In genomic region chr16:4033971-4034370, GRCm38 (mm10) we compare ENCODE assay signal across 25 mouse cellular contexts. TPM values are rescaled to one million over a fixed set of nuclear protein-coding genes. Genes with fewer than 3 reads are reported as not detected.
DNase-seq lines count a peak whose midpoint lies in the region; ATAC-seq lines count a peak whose summit lies in the region.
"Had no signal": no experiment of that assay in that cellular context is flagged by ENCODE, and none has a peak within 500 bp of the region (broad histone marks: within the 10 kb centered on the region; RNA-seq: fewer than 3 reads in every experiment).

No protein-coding gene starts in this region.

- no peak for DNase-seq in kidney, adult 11 months
- DNase-seq in c-Kit-positive CD71-positive TER-119-negative erythroid progenitor cells, embryonic 14.5 days (ENCODE audit: low read depth): peak; percentile 46
- DNase-seq in liver, embryonic 11.5 days (ENCODE audit: low spot score): no peak
- DNase-seq in retina, postnatal 1 day: no peak
- DNase-seq in forebrain, embryonic 10.5 days (ENCODE audit: extremely low spot score, low spot score): no peak
- DNase-seq: adrenal gland, postnatal 10 days; cerebellum, adult 8-10 months; gastrocnemius, postnatal 25 days; heart, adult 18-20 months; heart, postnatal 14 days; kidney, adult 9 months; layer of hippocampus, postnatal 36 days; lung, adult 2 months; lung, postnatal 14 days; thymus, adult 2 months had no signal

- no peak overlapping the region for H3K4me3 ChIP-seq in kidney, embryonic 16.5 days (ENCODE audit: low read length)
- H3K4me3 ChIP-seq in liver, embryonic 11.5 days (ENCODE audit: low read depth, low read length): no peak overlapping the region
- H3K4me3 ChIP-seq in forebrain, embryonic 10.5 days: no peak overlapping the region
- H3K4me3 ChIP-seq: embryonic facial prominence, embryonic 15.5 days; forebrain, embryonic 15.5 days; heart, embryonic 13.5 days; layer of hippocampus, adult 2 months; limb, embryonic 12.5 days; midbrain, embryonic 15.5 days; neural tube, embryonic 12.5 days had no signal

- peaks cover 24% of the 10 kb centered on the region for H3K36me3 ChIP-seq in kidney, embryonic 16.5 days (ENCODE audit: insufficient read depth, low read length)
- peaks cover 20% of the 10 kb centered on the region for H3K36me3 ChIP-seq in liver, embryonic 11.5 days (ENCODE audit: control insufficient read depth, insufficient read depth, low read length)
- peaks cover 32% of the 10 kb centered on the region for H3K36me3 ChIP-seq in forebrain, embryonic 10.5 days (replicated peaks)

- no peaks in the 10 kb centered on the region for H3K9me3 ChIP-seq in kidney, embryonic 16.5 days (ENCODE audit: low read length)
- no peaks in the 10 kb centered on the region for H3K9me3 ChIP-seq in liver, embryonic 11.5 days (ENCODE audit: control insufficient read depth, low read length)
- H3K9me3 ChIP-seq in forebrain, embryonic 10.5 days: no peaks in the 10 kb centered on the region
- H3K9me3 ChIP-seq: embryonic facial prominence, embryonic 15.5 days; forebrain, embryonic 15.5 days; heart, embryonic 13.5 days; limb, embryonic 12.5 days; midbrain, embryonic 15.5 days; neural tube, embryonic 12.5 days had no signal

- 48% methylated on average over 5 of the region's 5 CpGs for WGBS in kidney, embryonic 16.5 days
- 52% methylated on average over 5 of the region's 5 CpGs for WGBS in liver, embryonic 11.5 days
- 68% methylated on average over 5 of the region's 5 CpGs for WGBS in forebrain, embryonic 10.5 days

- no peak overlapping the region for H3K9ac ChIP-seq in kidney, embryonic 16.5 days (replicated peaks; ENCODE audit: low read length)
- H3K9ac ChIP-seq in liver, embryonic 11.5 days (ENCODE audit: low read depth, low read length): no peak overlapping the region
- H3K9ac ChIP-seq: embryonic facial prominence, embryonic 15.5 days; forebrain, embryonic 15.5 days; heart, embryonic 13.5 days; limb, embryonic 12.5 days; midbrain, embryonic 15.5 days; neural tube, embryonic 12.5 days had no signal

- no peaks in the 10 kb centered on the region for H3K27me3 ChIP-seq in kidney, embryonic 16.5 days (ENCODE audit: insufficient read depth, low read length)
- no peaks in the 10 kb centered on the region for H3K27me3 ChIP-seq in liver, embryonic 11.5 days (replicated peaks; ENCODE audit: control insufficient read depth, insufficient read depth, low read length)
- H3K27me3 ChIP-seq in forebrain, embryonic 10.5 days (ENCODE audit: poor library complexity, severe bottlenecking): no peaks in the 10 kb centered on the region
- H3K27me3 ChIP-seq: embryonic facial prominence, embryonic 15.5 days; forebrain, embryonic 15.5 days; heart, embryonic 13.5 days; limb, embryonic 12.5 days; midbrain, embryonic 15.5 days; neural tube, embryonic 12.5 days had no signal

- no peak for ATAC-seq in kidney, embryonic 16.5 days (ENCODE audit: low FRiP score, low TSS enrichment)
- peak; percentile 74 for ATAC-seq in liver, embryonic 11.5 days (replicated peaks; ENCODE audit: low FRiP score)
- peak; percentile 49; the same call in 1 of the 2 replicates for ATAC-seq in megakaryocyte progenitor cell, adult 5-6 weeks (replicated peaks; ENCODE audit: poor library complexity)
- ATAC-seq: forebrain, embryonic 15.5 days; midbrain, embryonic 15.5 days had no signal

- no peak overlapping the region for H3K4me2 ChIP-seq in kidney, embryonic 16.5 days (replicated peaks; ENCODE audit: low read depth, low read length)
- no peak overlapping the region; the same call in 1 of the 2 replicates for H3K4me2 ChIP-seq in liver, embryonic 11.5 days
- H3K4me2 ChIP-seq: embryonic facial prominence, embryonic 15.5 days; forebrain, embryonic 15.5 days; heart, embryonic 13.5 days; limb, embryonic 12.5 days; midbrain, embryonic 15.5 days; neural tube, embryonic 12.5 days had no signal

- H3K27ac ChIP-seq in kidney, embryonic 16.5 days (ENCODE audit: low read length): peak overlapping the region; percentile 1; the same call in 1 of the 2 replicates
- no peak overlapping the region for H3K27ac ChIP-seq in liver, embryonic 11.5 days (ENCODE audit: low read depth, low read length)
- no peak overlapping the region for H3K27ac ChIP-seq in forebrain, embryonic 10.5 days
- H3K27ac ChIP-seq: embryonic facial prominence, embryonic 15.5 days; forebrain, embryonic 15.5 days; heart, embryonic 13.5 days; layer of hippocampus, adult 2 months; limb, embryonic 12.5 days; midbrain, embryonic 15.5 days; neural tube, embryonic 12.5 days had no signal

- peaks cover 17% of the 10 kb centered on the region for H3K4me1 ChIP-seq in kidney, embryonic 16.5 days (ENCODE audit: insufficient read depth, low read length)
- H3K4me1 ChIP-seq in liver, embryonic 11.5 days (replicated peaks; ENCODE audit: control insufficient read depth, insufficient read depth, low read length): peaks cover 26% of the 10 kb centered on the region
- 0 out of 2 replicates have a peak, but pooled peaks cover 3% of the 10 kb centered on the region for H3K4me1 ChIP-seq in forebrain, embryonic 10.5 days
- H3K4me1 ChIP-seq: embryonic facial prominence, embryonic 15.5 days; forebrain, embryonic 15.5 days; midbrain, embryonic 15.5 days; neural tube, embryonic 12.5 days had no signal

RNA-seq across cellular contexts. Expression of gene Dnase1, which starts 2.8 kb away (rescaled TPM):
- polyA plus RNA-seq in kidney, embryonic 16.5 days (2015; fragmentation: Nextera tagmentation; extraction: Ambion mirVana): 6.5 and 7.8 TPM in 2 replicates
- polyA plus RNA-seq in liver, embryonic 11.5 days (2014; fragmentation: Nextera tagmentation; extraction: Ambion mirVana): 3.9 and 6.0 TPM in 2 replicates
- not detected in 2 replicates for total RNA-seq in megakaryocyte progenitor cell, adult 5-6 weeks (2015)
- total RNA-seq in megakaryocyte progenitor cell, adult 5-6 weeks (2017): 0.57 and 1.00 TPM in 2 replicates
- 5.7 and 6.1 TPM in 2 replicates for polyA plus RNA-seq in forebrain, embryonic 10.5 days (2016; fragmentation: Nextera tagmentation; extraction: Ambion mirVana)
- total RNA-seq: adrenal gland, postnatal 10 days; gastrocnemius, postnatal 25 days; heart, adult 18-20 months; heart, postnatal 14 days; layer of hippocampus, adult 2 months; layer of hippocampus, postnatal 36 days; left cerebral cortex, postnatal 14 days had no signal

RNA-seq across cellular contexts. Expression of gene Slx4, which starts 30.4 kb away (rescaled TPM):
- 21.6 and 25.8 TPM in 2 replicates for polyA plus RNA-seq in kidney, embryonic 16.5 days (2015; fragmentation: Nextera tagmentation; extraction: Ambion mirVana)
- polyA plus RNA-seq in liver, embryonic 11.5 days (2014; fragmentation: Nextera tagmentation; extraction: Ambion mirVana): 21.3 and 24.5 TPM in 2 replicates
- total RNA-seq in megakaryocyte progenitor cell, adult 5-6 weeks (2015): 19.7 and 22.6 TPM in 2 replicates
- total RNA-seq in megakaryocyte progenitor cell, adult 5-6 weeks (2017): 25.6 and 30.3 TPM in 2 replicates
- polyA plus RNA-seq in forebrain, embryonic 10.5 days (2016; fragmentation: Nextera tagmentation; extraction: Ambion mirVana): 22.1 and 24.0 TPM in 2 replicates

RNA-seq across cellular contexts. Expression of gene Trap1, which starts 43.7 kb away (rescaled TPM):
- 126 and 128 TPM in 2 replicates for polyA plus RNA-seq in kidney, embryonic 16.5 days (2015; fragmentation: Nextera tagmentation; extraction: Ambion mirVana)
- 147 and 157 TPM in 2 replicates for polyA plus RNA-seq in liver, embryonic 11.5 days (2014; fragmentation: Nextera tagmentation; extraction: Ambion mirVana)
- total RNA-seq in megakaryocyte progenitor cell, adult 5-6 weeks (2015): 89.6 and 94.3 TPM in 2 replicates
- 167 and 179 TPM in 2 replicates for total RNA-seq in megakaryocyte progenitor cell, adult 5-6 weeks (2017)
- 96.1 and 100.0 TPM in 2 replicates for polyA plus RNA-seq in forebrain, embryonic 10.5 days (2016; fragmentation: Nextera tagmentation; extraction: Ambion mirVana)

RNA-seq across cellular contexts. Expression of gene Nlrc3, which starts 57.5 kb away (rescaled TPM):
- 2.7 and 2.9 TPM in 2 replicates for polyA plus RNA-seq in kidney, embryonic 16.5 days (2015; fragmentation: Nextera tagmentation; extraction: Ambion mirVana)
- 0.94 and 1.1 TPM in 2 replicates for polyA plus RNA-seq in liver, embryonic 11.5 days (2014; fragmentation: Nextera tagmentation; extraction: Ambion mirVana)
- total RNA-seq in megakaryocyte progenitor cell, adult 5-6 weeks (2015): 0.39 and 1.0 TPM in 2 replicates
- total RNA-seq in megakaryocyte progenitor cell, adult 5-6 weeks (2017): 0.29 and 1.1 TPM in 2 replicates
- polyA plus RNA-seq in forebrain, embryonic 10.5 days (2016; fragmentation: Nextera tagmentation; extraction: Ambion mirVana): 1.3 and 1.4 TPM in 2 replicates
